Mouse (Mus musculus): Measurements from ENCODE around the gene U2af1l4. TPM values are rescaled to one million over a fixed set of nuclear protein-coding genes. Genes with fewer than 3 reads are reported as not detected.

U2af1l4 gene
- polyA plus RNA-seq, 1 experiment: 62.1 TPM

DNA sequence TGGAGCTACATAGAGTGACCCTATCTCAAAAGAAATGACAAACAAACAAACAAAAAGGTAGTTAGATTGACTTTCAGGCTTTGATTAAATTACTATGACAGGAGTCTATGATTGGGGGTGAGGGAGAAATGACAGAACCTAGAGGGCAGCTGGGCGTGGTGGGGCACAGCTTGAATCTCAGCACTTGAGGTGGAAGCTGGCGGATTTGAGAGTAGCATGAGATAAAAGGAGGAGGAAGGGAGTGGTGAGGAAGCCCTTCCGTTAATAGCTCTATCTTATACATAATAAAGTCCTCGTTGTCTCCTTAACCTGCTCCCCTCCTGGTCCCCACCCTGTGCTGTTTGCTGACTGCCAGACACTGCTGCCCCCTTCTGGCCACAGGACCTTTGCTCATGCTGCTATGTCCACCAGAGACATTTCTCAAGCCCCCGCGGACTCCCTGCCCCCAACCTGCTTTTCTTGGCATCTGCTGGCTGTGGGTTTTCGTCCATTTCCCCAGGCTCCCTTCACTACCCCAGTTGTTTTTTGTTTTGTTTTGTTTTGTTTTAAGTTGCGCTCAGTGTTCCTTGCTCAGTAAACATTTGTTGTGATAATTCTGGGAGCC lies 44.7 kb downstream of the U2af1l4 start:
- TF ChIP-seq CTCF (IDR thresholded peaks at IDR 0.05; ENCODE audit: low read depth, low read length) (peak; percentile 77), POLR2A (IDR thresholded peaks at IDR 0.05; ENCODE audit: borderline replicate concordance, low read depth, low read length) (no peak)
- no peak overlapping the region for H3K4me3 ChIP-seq (ENCODE audit: insufficient read depth, low read length)
- no peaks in the 10 kb centered on the region for H3K4me1 ChIP-seq (ENCODE audit: control insufficient read depth, insufficient read depth, low read length)
- H3K27ac ChIP-seq (ENCODE audit: insufficient read depth, low read depth, low read length): no peak overlapping the region

DNA sequence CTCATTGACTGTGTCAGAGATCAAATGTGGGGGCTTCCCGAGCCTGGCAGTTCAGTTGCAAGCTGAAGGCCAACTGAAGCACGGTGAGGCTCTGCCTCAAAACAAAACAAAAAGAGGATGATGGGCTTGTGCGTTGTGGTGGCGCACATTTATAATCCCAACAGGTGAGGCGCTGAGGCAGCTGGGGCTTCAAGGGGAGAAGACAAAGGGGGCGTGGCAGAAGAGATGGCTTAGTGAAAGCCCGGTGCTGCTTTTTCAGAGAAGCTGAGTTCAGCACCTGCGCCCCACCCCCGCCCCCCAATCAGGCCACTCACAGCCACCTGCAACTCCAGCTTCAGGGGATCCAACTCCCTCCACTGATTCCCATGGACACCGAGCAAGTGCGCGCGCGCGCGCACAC lies 45.4 kb downstream of the U2af1l4 start:
- Histone ChIP-seq H3K4me1 (ENCODE audit: control insufficient read depth, insufficient read depth, low read length) (no peaks in the 10 kb centered on the region), H3K27ac (ENCODE audit: insufficient read depth, low read depth, low read length) (no peak overlapping the region), H3K4me3 (ENCODE audit: insufficient read depth, low read length) (no peak overlapping the region)
- TF ChIP-seq CTCF (IDR thresholded peaks at IDR 0.05; ENCODE audit: low read depth, low read length) (no peak), POLR2A (IDR thresholded peaks at IDR 0.05; ENCODE audit: borderline replicate concordance, low read depth, low read length) (no peak)

DNA sequence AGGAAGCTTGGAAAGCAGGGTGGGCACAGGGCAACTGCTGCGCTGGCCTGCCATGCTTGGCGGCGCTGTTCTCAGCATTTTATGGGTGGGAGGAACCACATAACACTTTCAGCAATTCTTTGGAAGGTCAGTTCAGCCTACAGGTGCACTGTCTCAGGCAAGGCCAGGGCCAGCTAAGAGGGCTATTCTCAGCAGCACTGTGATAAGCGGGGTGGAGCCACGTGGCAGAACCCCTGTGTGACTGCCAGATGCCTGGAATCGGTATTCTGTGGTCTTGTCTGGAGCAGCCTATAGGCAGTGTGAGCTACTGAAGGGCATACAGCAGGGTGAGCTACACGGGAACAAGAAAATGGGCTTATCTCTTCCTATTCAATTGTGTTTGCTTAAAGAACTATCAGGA lies 46.9 kb downstream of the U2af1l4 start:
- TF ChIP-seq POLR2A (IDR thresholded peaks at IDR 0.05; ENCODE audit: borderline replicate concordance, low read depth, low read length): no peak
- TF ChIP-seq CTCF (IDR thresholded peaks at IDR 0.05; ENCODE audit: low read depth, low read length): no peak
- H3K4me1 ChIP-seq (ENCODE audit: control insufficient read depth, insufficient read depth, low read length): no peaks in the 10 kb centered on the region
- no peak overlapping the region for H3K27ac ChIP-seq (ENCODE audit: insufficient read depth, low read depth, low read length)
- no peak overlapping the region for H3K4me3 ChIP-seq (ENCODE audit: insufficient read depth, low read length)

DNA sequence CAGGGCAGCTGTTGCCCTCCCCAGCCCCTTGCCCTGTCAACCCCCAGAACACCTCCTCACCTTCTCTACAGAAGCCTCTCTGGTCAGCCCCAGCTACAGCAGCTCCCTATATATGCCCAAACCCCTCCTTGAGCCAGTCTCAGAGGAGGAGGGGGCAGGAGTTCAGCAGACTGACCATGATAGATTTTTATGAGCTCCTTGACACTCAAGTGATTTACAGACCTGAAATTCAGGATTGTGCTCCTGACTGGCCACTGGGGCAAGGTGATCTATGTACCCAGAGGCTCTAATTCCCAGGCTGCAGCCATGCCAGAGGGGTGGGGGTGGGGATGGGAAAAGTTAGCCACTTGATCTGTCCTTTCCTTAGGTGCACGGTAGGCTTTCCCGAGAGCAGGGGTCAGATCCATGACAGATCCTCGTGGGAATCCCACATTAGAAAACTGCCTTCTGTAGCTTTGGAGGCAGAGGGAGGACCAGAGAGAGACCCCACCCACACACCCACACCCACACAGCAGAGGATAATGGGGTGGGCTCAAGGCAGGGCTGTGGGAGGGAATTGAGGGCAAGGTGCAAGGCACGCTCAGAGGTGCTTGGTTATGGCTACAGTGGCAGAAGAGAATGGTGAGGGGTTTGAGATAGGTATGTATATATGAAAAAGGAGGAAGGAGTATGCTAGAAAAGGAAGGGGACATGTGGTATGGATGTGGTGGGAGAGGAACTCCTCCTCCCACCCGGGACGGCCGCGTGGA lies 49.7 kb downstream of the U2af1l4 start, which contains the start of gene Upk1a:
TSS of gene Upk1a (minus strand) at position 194 of the 749 bp plus-strand sequence.
- Histone ChIP-seq H3K4me1 (ENCODE audit: control insufficient read depth, insufficient read depth, low read length) (no peaks in the 10 kb centered on the region), H3K4me3 (ENCODE audit: insufficient read depth, low read length) (no peak within 1 kb of the TSS), H3K27ac (ENCODE audit: insufficient read depth, low read depth, low read length) (no peak within 1 kb of the TSS)
- TF ChIP-seq CTCF (IDR thresholded peaks at IDR 0.05; ENCODE audit: low read depth, low read length) (no peak), POLR2A (IDR thresholded peaks at IDR 0.05; ENCODE audit: borderline replicate concordance, low read depth, low read length) (no peak)

DNA sequence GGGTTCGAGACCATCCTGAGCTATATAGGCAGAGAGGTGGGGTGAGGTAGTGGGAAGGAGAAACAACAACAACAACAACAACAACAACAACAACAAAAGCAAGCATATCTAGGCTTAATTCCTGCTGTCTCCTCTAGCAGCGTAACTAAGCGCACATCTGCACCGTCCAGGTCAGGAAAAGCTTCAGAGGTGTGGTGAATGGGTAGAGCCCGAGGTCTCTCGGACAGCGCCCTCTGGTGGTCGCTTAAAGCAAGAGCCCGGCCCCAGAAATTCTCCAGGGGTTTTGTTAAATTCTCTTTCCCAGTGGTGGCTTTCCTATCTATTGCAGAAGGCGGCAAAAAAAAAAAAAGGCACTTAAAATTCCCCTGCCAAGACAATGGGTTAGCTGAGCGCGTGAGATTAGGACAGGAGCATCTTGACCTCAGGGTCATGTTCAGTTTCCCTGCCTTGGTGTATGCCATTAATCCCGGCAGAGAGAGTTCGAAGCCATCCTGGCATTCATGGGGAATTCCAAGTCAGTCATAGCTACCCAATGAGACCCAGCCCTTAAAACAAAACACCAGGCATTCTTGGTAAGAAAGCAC lies 50.5 kb downstream of the U2af1l4 start:
- Histone ChIP-seq H3K27ac (ENCODE audit: insufficient read depth, low read depth, low read length) (no peak overlapping the region), H3K4me3 (ENCODE audit: insufficient read depth, low read length) (no peak overlapping the region), H3K4me1 (ENCODE audit: control insufficient read depth, insufficient read depth, low read length) (no peaks in the 10 kb centered on the region)
- TF ChIP-seq POLR2A (IDR thresholded peaks at IDR 0.05; ENCODE audit: borderline replicate concordance, low read depth, low read length) (no peak), CTCF (IDR thresholded peaks at IDR 0.05; ENCODE audit: low read depth, low read length) (peak; percentile 94)

DNA sequence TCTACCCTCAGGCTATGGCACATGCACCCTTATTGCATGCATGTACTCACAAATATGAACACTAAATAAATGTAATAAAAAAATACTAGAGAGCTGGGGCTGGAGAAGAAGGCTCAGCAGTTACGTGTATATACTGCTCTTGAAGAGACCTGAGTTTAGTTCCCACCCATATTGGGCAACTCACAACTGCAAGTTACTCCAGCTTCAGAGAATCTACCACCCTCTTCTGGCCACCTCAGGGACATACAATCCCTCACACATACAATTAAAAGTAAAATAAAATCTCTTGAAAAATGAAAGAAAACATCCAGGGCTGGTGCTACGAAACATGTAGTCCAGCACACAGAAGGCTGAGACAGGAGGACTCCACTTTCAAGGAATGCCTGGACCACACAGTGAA lies 51.4 kb downstream of the U2af1l4 start:
- Histone ChIP-seq H3K4me1 (ENCODE audit: control insufficient read depth, insufficient read depth, low read length) (no peaks in the 10 kb centered on the region), H3K27ac (ENCODE audit: insufficient read depth, low read depth, low read length) (no peak overlapping the region)

More for the DNA sequence above, 51.4 kb downstream of the U2af1l4 start:
- TF ChIP-seq POLR2A (IDR thresholded peaks at IDR 0.05; ENCODE audit: borderline replicate concordance, low read depth, low read length) (no peak), CTCF (IDR thresholded peaks at IDR 0.05; ENCODE audit: low read depth, low read length) (no peak)
- H3K4me3 ChIP-seq (ENCODE audit: insufficient read depth, low read length): no peak overlapping the region

Other genes with a start within 250 kb of the U2af1l4 start
- 1.2 TPM in 1 of 2 replicates, not detected in the other for gene Syne4, start 248.5 kb upstream of the U2af1l4 start, polyA plus RNA-seq (2012; ENCODE audit: insufficient read depth, insufficient read length, missing spikeins)
- gene E130208F15Rik, start 241.6 kb upstream of the U2af1l4 start, polyA plus RNA-seq (2012; ENCODE audit: insufficient read depth, insufficient read length, missing spikeins): not detected in 2 replicates
- 4.5 and 4.6 TPM in 2 replicates for gene Sdhaf1, start 239.4 kb upstream of the U2af1l4 start, polyA plus RNA-seq (2012; ENCODE audit: insufficient read depth, insufficient read length, missing spikeins)
- gene Lrfn3, start 200.5 kb upstream of the U2af1l4 start, polyA plus RNA-seq (2012; ENCODE audit: insufficient read depth, insufficient read length, missing spikeins): not detected in 2 replicates
- gene Tyrobp, start 149.5 kb upstream of the U2af1l4 start, polyA plus RNA-seq (2012; ENCODE audit: insufficient read depth, insufficient read length, missing spikeins): 3,702 and 3,978 TPM in 2 replicates
- 53.0 and 56.7 TPM in 2 replicates for gene Hcst, start 143.4 kb upstream of the U2af1l4 start, polyA plus RNA-seq (2012; ENCODE audit: insufficient read depth, insufficient read length, missing spikeins)
- 18.6 and 22.4 TPM in 2 replicates for gene Nfkbid, start 141.6 kb upstream of the U2af1l4 start, polyA plus RNA-seq (2012; ENCODE audit: insufficient read depth, insufficient read length, missing spikeins)
- gene Aplp1, start 117.8 kb upstream of the U2af1l4 start, polyA plus RNA-seq (2012; ENCODE audit: insufficient read depth, insufficient read length, missing spikeins): 2.0 and 2.3 TPM in 2 replicates
- not detected in 2 replicates for gene Kirrel2, start 105.6 kb upstream of the U2af1l4 start, polyA plus RNA-seq (2012; ENCODE audit: insufficient read depth, insufficient read length, missing spikeins)
- gene Nphs1, start 105.0 kb upstream of the U2af1l4 start, polyA plus RNA-seq (2012; ENCODE audit: insufficient read depth, insufficient read length, missing spikeins): not detected in 2 replicates
- gene Prodh2, start 69.7 kb upstream of the U2af1l4 start, polyA plus RNA-seq (2012; ENCODE audit: insufficient read depth, insufficient read length, missing spikeins): not detected in 2 replicates
- 8.4 and 9.5 TPM in 2 replicates for gene Arhgap33, start 28.2 kb upstream of the U2af1l4 start, polyA plus RNA-seq (2012; ENCODE audit: insufficient read depth, insufficient read length, missing spikeins)
- 12.0 and 14.6 TPM in 2 replicates for gene Hspb6, start 11.1 kb upstream of the U2af1l4 start, polyA plus RNA-seq (2012; ENCODE audit: insufficient read depth, insufficient read length, missing spikeins)
- gene Proser3, start 11.0 kb upstream of the U2af1l4 start, polyA plus RNA-seq (2012; ENCODE audit: insufficient read depth, insufficient read length, missing spikeins): 8.8 and 12.2 TPM in 2 replicates
- 29.6 and 44.3 TPM in 2 replicates for gene Lin37, start 3.5 kb upstream of the U2af1l4 start, polyA plus RNA-seq (2012; ENCODE audit: insufficient read depth, insufficient read length, missing spikeins)
- gene Gm49396, start within 50 bp of the U2af1l4 start, polyA plus RNA-seq (2012; ENCODE audit: insufficient read depth, insufficient read length, missing spikeins): 7.9 and 12.2 TPM in 2 replicates
- gene Psenen, start 326 bp downstream of the U2af1l4 start, polyA plus RNA-seq (2012; ENCODE audit: insufficient read depth, insufficient read length, missing spikeins): 204 and 236 TPM in 2 replicates
- 1.3 and 2.1 TPM in 2 replicates for gene Igflr1, start 2.1 kb downstream of the U2af1l4 start, polyA plus RNA-seq (2012; ENCODE audit: insufficient read depth, insufficient read length, missing spikeins)
- 36.2 and 38.4 TPM in 2 replicates for gene Kmt2b, start 25.4 kb downstream of the U2af1l4 start, polyA plus RNA-seq (2012; ENCODE audit: insufficient read depth, insufficient read length, missing spikeins)
- 0.45 TPM in 1 of 2 replicates, not detected in the other for gene Zbtb32, start 35.6 kb downstream of the U2af1l4 start, polyA plus RNA-seq (2012; ENCODE audit: insufficient read depth, insufficient read length, missing spikeins)
- gene Upk1a, start 49.5 kb downstream of the U2af1l4 start, polyA plus RNA-seq (2012; ENCODE audit: insufficient read depth, insufficient read length, missing spikeins): not detected in 2 replicates
- gene Cox6b1, start 62.9 kb downstream of the U2af1l4 start, polyA plus RNA-seq (2012; ENCODE audit: insufficient read depth, insufficient read length, missing spikeins): 553 and 612 TPM in 2 replicates
- gene Etv2, start 72.6 kb downstream of the U2af1l4 start, polyA plus RNA-seq (2012; ENCODE audit: insufficient read depth, insufficient read length, missing spikeins): not detected in 2 replicates
- 59.6 and 69.7 TPM in 2 replicates for gene Rbm42, start 87.0 kb downstream of the U2af1l4 start, polyA plus RNA-seq (2012; ENCODE audit: insufficient read depth, insufficient read length, missing spikeins)
- 16.8 and 18.7 TPM in 2 replicates for gene Haus5, start 101.7 kb downstream of the U2af1l4 start, polyA plus RNA-seq (2012; ENCODE audit: insufficient read depth, insufficient read length, missing spikeins)
- not detected in 2 replicates for gene Pmis2, start 108.3 kb downstream of the U2af1l4 start, polyA plus RNA-seq (2012; ENCODE audit: insufficient read depth, insufficient read length, missing spikeins)
- not detected in 2 replicates for gene 2200002J24Rik, start 135.6 kb downstream of the U2af1l4 start, polyA plus RNA-seq (2012; ENCODE audit: insufficient read depth, insufficient read length, missing spikeins)
- gene Atp4a, start 148.9 kb downstream of the U2af1l4 start, polyA plus RNA-seq (2012; ENCODE audit: insufficient read depth, insufficient read length, missing spikeins): not detected in 2 replicates
- 74.6 and 80.3 TPM in 2 replicates for gene Tmem147, start 166.2 kb downstream of the U2af1l4 start, polyA plus RNA-seq (2012; ENCODE audit: insufficient read depth, insufficient read length, missing spikeins)
- not detected in 2 replicates for gene Gapdhs, start 180.4 kb downstream of the U2af1l4 start, polyA plus RNA-seq (2012; ENCODE audit: insufficient read depth, insufficient read length, missing spikeins)
- gene Sbsn, start 188.2 kb downstream of the U2af1l4 start, polyA plus RNA-seq (2012; ENCODE audit: insufficient read depth, insufficient read length, missing spikeins): 6.9 and 8.3 TPM in 2 replicates
- 1.7 and 3.6 TPM in 2 replicates for gene Dmkn, start 200.5 kb downstream of the U2af1l4 start, polyA plus RNA-seq (2012; ENCODE audit: insufficient read depth, insufficient read length, missing spikeins)
- gene Krtdap, start 224.6 kb downstream of the U2af1l4 start, polyA plus RNA-seq (2012; ENCODE audit: insufficient read depth, insufficient read length, missing spikeins): not detected in 2 replicates

All from bone marrow macrophage, adult 2 months (primary cell).